ENCODE assay signal across 25 mouse cellular contexts in genomic region chr9:111405080-111405428, GRCm38 (mm10). TPM values are rescaled to one million over a fixed set of nuclear protein-coding genes. Genes with fewer than 3 reads are reported as not detected.
DNase-seq lines count a peak whose midpoint lies in the region; ATAC-seq and TF ChIP-seq lines count a peak whose summit lies in the region.
"Had no signal": no experiment of that assay in that cellular context is flagged by ENCODE, and none has a peak within 500 bp of the region (broad histone marks: within the 10 kb centered on the region; RNA-seq: fewer than 3 reads in every experiment).

No protein-coding gene starts in this region.

- H3ac ChIP-seq in myocyte (ENCODE audit: control insufficient read depth, insufficient read length) = no peak overlapping the region

- H3K36me3 ChIP-seq in intestine, embryonic 16.5 days (ENCODE audit: control insufficient read depth, insufficient read depth, low read length) = no peaks in the 10 kb centered on the region
- H3K36me3 ChIP-seq in intestine, embryonic 15.5 days = no peaks in the 10 kb centered on the region
- no peaks in the 10 kb centered on the region for H3K36me3 ChIP-seq in kidney, postnatal 0 days (ENCODE audit: insufficient read depth, low read length)
- H3K36me3 ChIP-seq in myocyte (ENCODE audit: control insufficient read depth, insufficient read depth) = no peaks in the 10 kb centered on the region
- H3K36me3 ChIP-seq: embryonic facial prominence, embryonic 12.5 days; embryonic facial prominence, embryonic 15.5 days; G1E; heart, embryonic 10.5 days; heart, embryonic 13.5 days; hindbrain, embryonic 13.5 days had no signal

- no peak overlapping the region for H3K27ac ChIP-seq in intestine, embryonic 16.5 days (ENCODE audit: low read length)
- H3K27ac ChIP-seq in intestine, embryonic 15.5 days = no peak overlapping the region
- H3K27ac ChIP-seq in kidney, postnatal 0 days = no peak overlapping the region
- H3K27ac ChIP-seq: embryonic facial prominence, embryonic 12.5 days; embryonic facial prominence, embryonic 15.5 days; heart, adult 2 months; heart, embryonic 10.5 days; heart, embryonic 13.5 days; hindbrain, embryonic 13.5 days had no signal

- 0 out of 2 replicates have a peak, but pooled peaks have one; percentile 10 for ATAC-seq in intestine, embryonic 16.5 days
- ATAC-seq in intestine, embryonic 15.5 days = no peak
- ATAC-seq in kidney, postnatal 0 days (replicated peaks; ENCODE audit: low FRiP score, low read depth) = 0 out of 2 replicates have a peak, but pooled peaks have one; percentile 52
- ATAC-seq: forebrain, embryonic 14.5 days; forebrain, postnatal 0 days; hindbrain, embryonic 16.5 days had no signal

- no peak overlapping the region for H3K9ac ChIP-seq in intestine, embryonic 16.5 days (ENCODE audit: low read depth, low read length)
- H3K9ac ChIP-seq in intestine, embryonic 15.5 days = no peak overlapping the region
- no peak overlapping the region for H3K9ac ChIP-seq in kidney, postnatal 0 days (ENCODE audit: low read depth, low read length)
- H3K9ac ChIP-seq: embryonic facial prominence, embryonic 12.5 days; embryonic facial prominence, embryonic 15.5 days; forebrain, postnatal 0 days; heart, embryonic 13.5 days; hindbrain, embryonic 13.5 days had no signal

- no peak overlapping the region for H3K4me2 ChIP-seq in intestine, embryonic 16.5 days (ENCODE audit: low read depth, low read length)
- no peak overlapping the region for H3K4me2 ChIP-seq in intestine, embryonic 15.5 days (replicated peaks)
- H3K4me2 ChIP-seq in kidney, postnatal 0 days (ENCODE audit: low read length) = no peak overlapping the region
- H3K4me2 ChIP-seq in myocyte (ENCODE audit: low read depth) = peak overlapping the region; percentile 1
- H3K4me2 ChIP-seq: embryonic facial prominence, embryonic 12.5 days; embryonic facial prominence, embryonic 15.5 days; heart, embryonic 13.5 days; hindbrain, embryonic 13.5 days had no signal

- DNase-seq in kidney, postnatal 0 days (ENCODE audit: low spot score) = peak; percentile 20
- DNase-seq in kidney, postnatal 4 days = no peak
- DNase-seq in ovary, postnatal 10 days (ENCODE audit: low spot score) = no peak
- DNase-seq: adrenal gland, adult 2 months; adrenal gland, postnatal 14 days; cerebellum, adult 11 months; cerebellum, adult 2 months; cerebellum, adult 9-11 months; cerebellum, postnatal 25 days; forebrain, postnatal 0 days; gastrocnemius, postnatal 10 days; gastrocnemius, postnatal 36 days; heart, adult 2 months; heart, postnatal 14 days had no signal

- WGBS in intestine, embryonic 16.5 days = 76% methylated on average over 6 of the region's 6 CpGs
- WGBS in intestine, embryonic 15.5 days = 84% methylated on average over 6 of the region's 6 CpGs
- 70% methylated on average over 6 of the region's 6 CpGs for WGBS in kidney, postnatal 0 days

- no peak for TF ChIP-seq CTCF in kidney, postnatal 0 days (IDR thresholded peaks at IDR 0.05; ENCODE audit: low read depth)

- H3K9me3 ChIP-seq in intestine, embryonic 16.5 days (ENCODE audit: control insufficient read depth, low read length) = no peaks in the 10 kb centered on the region
- no peaks in the 10 kb centered on the region for H3K9me3 ChIP-seq in intestine, embryonic 15.5 days
- no peaks in the 10 kb centered on the region for H3K9me3 ChIP-seq in kidney, postnatal 0 days (replicated peaks; ENCODE audit: low read length)
- H3K9me3 ChIP-seq: embryonic facial prominence, embryonic 12.5 days; embryonic facial prominence, embryonic 15.5 days; heart, embryonic 10.5 days; heart, embryonic 13.5 days; hindbrain, embryonic 13.5 days had no signal

- no peaks in the 10 kb centered on the region for H3K79me2 ChIP-seq in myocyte (ENCODE audit: control insufficient read depth, insufficient read depth)

- H3K4me1 ChIP-seq in intestine, embryonic 16.5 days (ENCODE audit: control insufficient read depth, insufficient read depth, low read length) = 0 out of 2 replicates have a peak, but pooled peaks cover 5% of the 10 kb centered on the region
- 0 out of 2 replicates have a peak, but pooled peaks cover 2% of the 10 kb centered on the region for H3K4me1 ChIP-seq in intestine, embryonic 15.5 days (replicated peaks)
- H3K4me1 ChIP-seq in kidney, postnatal 0 days (replicated peaks; ENCODE audit: insufficient read depth, low read length) = no peaks in the 10 kb centered on the region
- H3K4me1 ChIP-seq: embryonic facial prominence, embryonic 12.5 days; heart, embryonic 10.5 days; hindbrain, embryonic 13.5 days had no signal

- no peaks in the 10 kb centered on the region for H3K27me3 ChIP-seq in intestine, embryonic 16.5 days (replicated peaks; ENCODE audit: control insufficient read depth, insufficient read depth, low read length)
- no peaks in the 10 kb centered on the region for H3K27me3 ChIP-seq in intestine, embryonic 15.5 days (replicated peaks)
- no peaks in the 10 kb centered on the region for H3K27me3 ChIP-seq in kidney, postnatal 0 days (ENCODE audit: insufficient read depth, low read length)
- H3K27me3 ChIP-seq in myocyte (ENCODE audit: control insufficient read depth, insufficient read depth, insufficient read length) = no peaks in the 10 kb centered on the region
- H3K27me3 ChIP-seq: embryonic facial prominence, embryonic 12.5 days; embryonic facial prominence, embryonic 15.5 days; heart, embryonic 13.5 days; hindbrain, embryonic 13.5 days had no signal

- TF ChIP-seq POLR2A in myocyte (IDR thresholded peaks at IDR 0.05; ENCODE audit: insufficient read length, low read depth) = no peak

- no peak overlapping the region for H3K4me3 ChIP-seq in intestine, embryonic 16.5 days (ENCODE audit: low read length)
- no peak overlapping the region for H3K4me3 ChIP-seq in intestine, embryonic 15.5 days (replicated peaks)
- no peak overlapping the region for H3K4me3 ChIP-seq in kidney, postnatal 0 days (replicated peaks; ENCODE audit: low read depth, low read length)
- H3K4me3 ChIP-seq in myocyte = peak overlapping the region; percentile 3
- H3K4me3 ChIP-seq: embryonic facial prominence, embryonic 12.5 days; embryonic facial prominence, embryonic 15.5 days; heart, adult 2 months; heart, embryonic 10.5 days; heart, embryonic 13.5 days; hindbrain, embryonic 13.5 days had no signal

TF ChIP-seq in myocyte, 11 proteins besides CTCF, POLR2A, EP300 and RAD21:
- TF ChIP-seq TCF12 (IDR thresholded peaks at IDR 0.05; ENCODE audit: insufficient read depth, poor library complexity, severe bottlenecking) (no peak), SRF (IDR thresholded peaks at IDR 0.05; ENCODE audit: control insufficient read depth, insufficient read length, low read depth) (no peak), MAX (IDR thresholded peaks at IDR 0.05; ENCODE audit: low read depth) (no peak), MYOD1 (IDR thresholded peaks at IDR 0.05; ENCODE audit: control insufficient read depth in 1 of 3, insufficient read length in 2 of 3, low read depth in 2 of 3) (no peak), MYOG (IDR thresholded peaks at IDR 0.05; ENCODE audit: control insufficient read depth in 1 of 3, insufficient read depth in 1 of 3, insufficient read length in 2 of 3, low read depth in 2 of 3) (no peak), USF1 (IDR thresholded peaks at IDR 0.05; ENCODE audit: low read depth) (no peak), POLR2AphosphoS2 (IDR thresholded peaks at IDR 0.05; ENCODE audit: insufficient read length, low read depth) (no peak), TCF3 (IDR thresholded peaks at IDR 0.05; ENCODE audit: insufficient read length, low read depth) (no peak), REST (IDR thresholded peaks at IDR 0.05; ENCODE audit: insufficient read depth, insufficient read length) (no peak), CEBPB (IDR thresholded peaks at IDR 0.05; ENCODE audit: insufficient read depth, poor library complexity, severe bottlenecking) (no peak), E2F4 (IDR thresholded peaks at IDR 0.05; ENCODE audit: insufficient read depth) (no peak)

RNA-seq across cellular contexts. Expression of gene Dclk3, which starts 33.8 kb away (rescaled TPM):
- polyA plus RNA-seq in intestine, embryonic 16.5 days (2015; fragmentation: Nextera tagmentation; extraction: Ambion mirVana) = 0.58 and 0.77 TPM in 2 replicates
- 0.67 and 0.75 TPM in 2 replicates for polyA plus RNA-seq in intestine, embryonic 15.5 days (2015; fragmentation: Nextera tagmentation; extraction: Ambion mirVana)
- polyA plus RNA-seq in kidney, postnatal 0 days (2015; fragmentation: Nextera tagmentation; extraction: Ambion mirVana) = 8.6 and 9.0 TPM in 2 replicates
- polyA plus RNA-seq in myocyte (2012; fragmentation: generic; extraction: Trizol) = not detected
- polyA plus RNA-seq: G1E had no signal
